Mouse (Mus musculus) CH12.LX (cell line): ENCODE data around the gene Gmcl1. TPM values are rescaled to one million over a fixed set of nuclear protein-coding genes. Genes with fewer than 3 reads are reported as not detected.

Experiments used
- DNase-seq: peaks from one replicate; pipeline ENCODE4 v3.0.0-alpha.2; 2013; ENCODE audit errors: extremely low read depth
- H3K27ac ChIP-seq: 2 replicates; pipeline ENCODE4 v1.5.1; 2012; ENCODE audit warnings: low read depth, mild to moderate bottlenecking, control low read depth, moderate library complexity; ENCODE audit not compliant: insufficient read depth
- H3K27me3 ChIP-seq: replicated peaks from 2 replicates; pipeline ENCODE3; 2012; ENCODE audit warnings: inconsistent platforms
- H3K36me3 ChIP-seq, 2 experiments: replicated peaks in 1 of 2; 2 replicates each; pipeline versions ENCODE3 to v1.6.1; 2012; ENCODE audit warnings: inconsistent platforms in 1 of 2, low read length in 1 of 2, mild to moderate bottlenecking in 1 of 2, mixed read lengths in 1 of 2, moderate library complexity in 1 of 2; ENCODE audit not compliant: control insufficient read depth in 1 of 2, insufficient read depth in 1 of 2
- H3K4me1 ChIP-seq, 2 experiments: 2 replicates each; pipeline ENCODE4 v1.6.1; 2012; ENCODE audit warnings: inconsistent platforms in 1 of 2, moderate library complexity in 1 of 2; ENCODE audit not compliant: insufficient read depth in 2 of 2, control insufficient read depth in 1 of 2
- H3K4me2 ChIP-seq: 2 replicates; pipeline ENCODE4 v1.6.1; 2012; ENCODE audit warnings: low read depth, mild to moderate bottlenecking, control low read depth; ENCODE audit not compliant: poor library complexity, insufficient read depth, severe bottlenecking
- H3K4me3 ChIP-seq, 3 experiments: fragments of 150-350 bp in 1 of 3; sonication (generic) in 1 of 3; replicated peaks in 1 of 3; 2 replicates each; pipeline versions ENCODE3 to v1.5.1; 2011 to 2012; ENCODE audit warnings: low read depth in 2 of 3, low read length in 2 of 3, mild to moderate bottlenecking in 2 of 3, moderate library complexity in 2 of 3, control low read depth in 1 of 3, improper control_type of control experiment in 1 of 3, inconsistent platforms in 1 of 3, mixed read lengths in 1 of 3; ENCODE audit not compliant: poor library complexity in 1 of 3
- H3K79me2 ChIP-seq: replicated peaks from 2 replicates; pipeline ENCODE4 v1.6.1; 2012; ENCODE audit warnings: mild to moderate bottlenecking, moderate library complexity; ENCODE audit not compliant: control insufficient read depth, poor library complexity, insufficient read depth, severe bottlenecking; ENCODE audit errors: extremely low read depth
- H3K9ac ChIP-seq: 2 replicates; pipeline ENCODE4 v1.6.1; 2012; ENCODE audit warnings: low read depth, mild to moderate bottlenecking, control low read depth, moderate library complexity; ENCODE audit not compliant: insufficient read depth
- H3K9me3 ChIP-seq: replicated peaks from 2 replicates; pipeline ENCODE3; 2012; ENCODE audit warnings: low read length, inconsistent platforms, mixed read lengths
- BHLHE40 ChIP-seq: IDR thresholded peaks from 2 replicates; pipeline ENCODE4 v1.6.1; 2011; ENCODE audit warnings: mild to moderate bottlenecking, low read depth, low read length, improper control_type of control experiment
- CHD1 ChIP-seq: IDR thresholded peaks from 2 replicates; pipeline ENCODE4 v1.6.1; 2012; ENCODE audit warnings: low read depth, low read length, improper control_type of control experiment, inconsistent platforms
- CTCF ChIP-seq, 2 experiments: IDR thresholded peaks in 1 of 2; conservative IDR thresholded peaks in 1 of 2; 2 replicates each; pipeline ENCODE4 v1.5.1; 2011 to 2012; ENCODE audit warnings: low read depth in 2 of 2, low read length in 2 of 2, improper control_type of control experiment in 1 of 2, inconsistent platforms in 1 of 2, mild to moderate bottlenecking in 1 of 2, moderate library complexity in 1 of 2
- ELF1 ChIP-seq: IDR thresholded peaks from 2 replicates; pipeline ENCODE4 v1.6.1; 2014; ENCODE audit warnings: low read depth, mild to moderate bottlenecking, inconsistent platforms, low read length, improper control_type of control experiment
- EP300 ChIP-seq: IDR thresholded peaks from 2 replicates; pipeline ENCODE4 v1.6.1; 2011; ENCODE audit warnings: low read length, improper control_type of control experiment
- ETS1 ChIP-seq: conservative IDR thresholded peaks from 2 replicates; pipeline ENCODE4 v1.6.1; 2012; ENCODE audit warnings: low read depth, mild to moderate bottlenecking, inconsistent platforms, low read length, improper control_type of control experiment, moderate library complexity
- GABPA ChIP-seq: IDR thresholded peaks from 2 replicates; pipeline ENCODE4 v1.6.1; 2012; ENCODE audit warnings: low read depth, low read length, improper control_type of control experiment, inconsistent platforms; ENCODE audit not compliant: insufficient replicate concordance
- HCFC1 ChIP-seq: IDR thresholded peaks from 2 replicates; pipeline ENCODE4 v1.6.1; 2012; ENCODE audit warnings: low read depth, mild to moderate bottlenecking, inconsistent platforms, low read length, improper control_type of control experiment
- IRF4 ChIP-seq: IDR thresholded peaks from 2 replicates; pipeline ENCODE4 v1.6.1; 2014; ENCODE audit warnings: low read depth, mild to moderate bottlenecking, inconsistent platforms, low read length, improper control_type of control experiment
- JUN ChIP-seq: IDR thresholded peaks from 2 replicates; pipeline ENCODE4 v1.6.1; 2011; ENCODE audit warnings: low read depth, mild to moderate bottlenecking, low read length, improper control_type of control experiment, moderate library complexity; ENCODE audit not compliant: insufficient read depth
- JUND ChIP-seq: conservative IDR thresholded peaks from 2 replicates; pipeline ENCODE4 v1.6.1; 2011; ENCODE audit warnings: low read depth, low read length, improper control_type of control experiment
- KAT2A ChIP-seq: IDR thresholded peaks from 2 replicates; pipeline ENCODE4 v1.6.1; 2012; ENCODE audit warnings: low read length, improper control_type of control experiment, inconsistent platforms; ENCODE audit not compliant: insufficient replicate concordance
- MAFK ChIP-seq: IDR thresholded peaks from 2 replicates; pipeline ENCODE4 v1.6.1; 2011; ENCODE audit warnings: low read length, improper control_type of control experiment; ENCODE audit not compliant: insufficient replicate concordance
- MAX ChIP-seq: IDR thresholded peaks from 2 replicates; pipeline ENCODE4 v1.6.1; 2011; ENCODE audit warnings: low read length, improper control_type of control experiment
- MAZ ChIP-seq: IDR thresholded peaks from 2 replicates; pipeline ENCODE4 v1.6.1; 2012; ENCODE audit warnings: low read depth, mild to moderate bottlenecking, inconsistent platforms, low read length, improper control_type of control experiment, moderate library complexity
- MEF2A ChIP-seq: IDR thresholded peaks from 2 replicates; pipeline ENCODE4 v1.6.1; 2014; ENCODE audit warnings: low read depth, mild to moderate bottlenecking, inconsistent platforms, low read length, improper control_type of control experiment, borderline replicate concordance
- MXI1 ChIP-seq: IDR thresholded peaks from 2 replicates; pipeline ENCODE4 v1.6.1; 2011; ENCODE audit warnings: mild to moderate bottlenecking, low read depth, low read length, improper control_type of control experiment
- MYC ChIP-seq: IDR thresholded peaks from 2 replicates; pipeline ENCODE4 v1.6.1; 2011; ENCODE audit warnings: low read depth, mild to moderate bottlenecking, improper control_type of control experiment, low read length
- NELFE ChIP-seq: IDR thresholded peaks from 2 replicates; pipeline ENCODE4 v1.6.1; 2011; ENCODE audit warnings: low read depth, low read length, improper control_type of control experiment
- PAX5 ChIP-seq: IDR thresholded peaks from 2 replicates; pipeline ENCODE4 v1.6.1; 2012; ENCODE audit warnings: low read length, inconsistent platforms, mixed read lengths
- POLR2A ChIP-seq: IDR thresholded peaks from 2 replicates; pipeline ENCODE4 v1.6.1; 2011; ENCODE audit warnings: low read depth, mild to moderate bottlenecking, improper control_type of control experiment, low read length
- RAD21 ChIP-seq: IDR thresholded peaks from 2 replicates; pipeline ENCODE4 v1.6.1; 2011; ENCODE audit warnings: low read depth, mild to moderate bottlenecking, low read length, improper control_type of control experiment, moderate library complexity
- SIN3A ChIP-seq: IDR thresholded peaks from 2 replicates; pipeline ENCODE4 v1.6.1; 2012; ENCODE audit warnings: low read length, improper control_type of control experiment, inconsistent platforms
- SMC3 ChIP-seq: IDR thresholded peaks from 2 replicates; pipeline ENCODE4 v1.6.1; 2011; ENCODE audit warnings: low read depth, low read length, improper control_type of control experiment
- TBP ChIP-seq: conservative IDR thresholded peaks from 2 replicates; pipeline ENCODE4 v1.6.1; 2011; ENCODE audit warnings: low read depth, low read length, improper control_type of control experiment
- TCF12 ChIP-seq: IDR thresholded peaks from 2 replicates; pipeline ENCODE4 v1.6.1; 2014; ENCODE audit warnings: low read depth, mild to moderate bottlenecking, inconsistent platforms, low read length, improper control_type of control experiment
- USF1 ChIP-seq: IDR thresholded peaks from 2 replicates; pipeline ENCODE4 v1.6.1; 2014; ENCODE audit warnings: low read depth, mild to moderate bottlenecking, inconsistent platforms, low read length, improper control_type of control experiment
- USF2 ChIP-seq: conservative IDR thresholded peaks from 2 replicates; pipeline ENCODE4 v1.6.1; 2011; ENCODE audit warnings: low read depth, low read length, improper control_type of control experiment
- ZMIZ1 ChIP-seq: IDR thresholded peaks from 2 replicates; pipeline ENCODE4 v1.6.1; 2012; ENCODE audit warnings: low read depth, mild to moderate bottlenecking, inconsistent platforms, low read length, improper control_type of control experiment
- ZNF384 ChIP-seq: IDR thresholded peaks from 2 replicates; pipeline ENCODE4 v1.6.1; 2012; ENCODE audit warnings: low read depth, low read length, improper control_type of control experiment, inconsistent platforms
- dilution Hi-C: fragments of 300-500 bp; cut with MboI; formaldehyde crosslinking; loops from 2 replicates; pipeline ENCODE4 v1.14.3; 2020; ENCODE audit warnings: low sequenced_read_pairs; ENCODE audit not compliant: extremely low pct_unique_long_range_greater_than_20kb, extremely low pct_ligation_motif_present
- in situ Hi-C: fragments of 300-500 bp; cut with MboI; formaldehyde crosslinking; loops from 3 replicates; pipeline ENCODE4 v1.14.3; 2019; ENCODE audit warnings: low sequenced_read_pairs, low pct_ligation_motif_present, low pct_unique_long_range_greater_than_20kb, mixed read lengths
- polyA plus RNA-seq: library from polyadenylated mRNA; unstranded; fragments of >175 nt; gene quantifications from 2 replicates; pipeline ENCODE4 v1.2.1, GENCODE M21; 2012; ENCODE audit warnings: low read depth; ENCODE audit not compliant: insufficient read length
- total RNA-seq, 2 experiments: library from RNA; depleted of rRNA; stranded (reverse); fragments of 300-350 nt in 1 of 2; fragments of >200 nt in 1 of 2; gene quantifications; 2 replicates each; pipeline ENCODE4 v1.2.3; 2012 to 2014

The Gmcl1 gene
- total and polyA plus RNA-seq, 3 experiments: 8.4 to 10.4 (median 9.9) TPM

- Histone ChIP-seq H3K4me3 (no peak overlapping the region), H3K27me3 (no peaks in the 10 kb centered on the region), H3K79me2 (no peaks in the 10 kb centered on the region), H3K36me3 (no peaks in the 10 kb centered on the region), H3K4me1 (peaks cover 12 to 54% of the 10 kb centered on the region in 2 experiments), H3K4me2 (no peak overlapping the region), H3K9ac (no peak overlapping the region), H3K9me3 (no peaks in the 10 kb centered on the region), H3K27ac (no peak overlapping the region)
- TF ChIP-seq MAZ (no peak), ZNF384 (no peak), MEF2A (no peak), MAFK (no peak), USF2 (no peak), CTCF (conservative IDR thresholded peaks at IDR 0.05 in 1 of 2, IDR thresholded peaks at IDR 0.05 in 1 of 2; ENCODE audit: low read depth in 2 of 2, low read length in 2 of 2) (no peak), ELF1 (no peak), KAT2A (no peak), ETS1 (no peak), SMC3 (no peak), IRF4 (no peak), MXI1 (no peak), TBP (no peak), USF1 (no peak), RAD21 (no peak), PAX5 (no peak), TCF12 (no peak), JUND (no peak), SIN3A (no peak)
- dilution Hi-C loops: no loop called here
- DNase-seq: no peak
- in situ Hi-C loops: no loop called here
These were observed 49.2 kb upstream of the Gmcl1 start for GRCm38 (mm10) chr6:86782342-86782741.

GRCm38 (mm10) chr6:86781361-86781957 lies 48.3 kb upstream of the Gmcl1 start:
- TF ChIP-seq EP300 (no peak), TBP (no peak), POLR2A (no peak), GABPA (no peak), MAFK (no peak), NELFE (no peak), TCF12 (no peak), KAT2A (no peak), HCFC1 (no peak), BHLHE40 (no peak), CHD1 (no peak), JUN (no peak), ZMIZ1 (no peak), MAZ (no peak), RAD21 (no peak), MYC (no peak), MAX (no peak)
- DNase-seq: no peak
- H3K27ac ChIP-seq: no peak overlapping the region
- no peak overlapping the region for H3K9ac ChIP-seq
- peaks cover 10 to 46% of the 10 kb centered on the region in 2 experiments for H3K4me1 ChIP-seq
- no peaks in the 10 kb centered on the region for H3K9me3 ChIP-seq
- H3K4me2 ChIP-seq: no peak overlapping the region
- in situ Hi-C loops (no loop called here), dilution Hi-C loops (no loop called here)
- no peak overlapping the region for H3K4me3 ChIP-seq
- H3K79me2 ChIP-seq: no peaks in the 10 kb centered on the region
- H3K36me3 ChIP-seq: no peaks in the 10 kb centered on the region
- no peaks in the 10 kb centered on the region for H3K27me3 ChIP-seq
